Mouse (Mus musculus): ENCODE results near the gene Porcn. TPM values are rescaled to one million over a fixed set of nuclear protein-coding genes. Genes with fewer than 3 reads are reported as not detected.

Porcn gene
- polyA plus RNA-seq, 1 experiment from 2014 or later: 14.4 TPM

- no peak overlapping the region for H3K9ac ChIP-seq (ENCODE audit: low read length)
- no peak for ATAC-seq (ENCODE audit: low read depth)
- H3K9me3 ChIP-seq (ENCODE audit: control insufficient read depth, low read length): no peaks in the 10 kb centered on the region
- H3K36me3 ChIP-seq (ENCODE audit: control insufficient read depth, insufficient read depth, low read length): no peaks in the 10 kb centered on the region
- no peak overlapping the region for H3K4me3 ChIP-seq (ENCODE audit: low read length)
- H3K4me1 ChIP-seq (replicated peaks; ENCODE audit: control insufficient read depth, insufficient read depth, low read length): no peaks in the 10 kb centered on the region
- no peak overlapping the region for H3K4me2 ChIP-seq (ENCODE audit: low read depth, low read length)
- no peaks in the 10 kb centered on the region for H3K27me3 ChIP-seq (ENCODE audit: control insufficient read depth, insufficient read depth, low read depth, low read length)
- WGBS: 90% methylated on average over 4 of the region's 4 CpGs
- no peak overlapping the region for H3K27ac ChIP-seq (ENCODE audit: low read length)
Observed at GRCm38 (mm10) chrX:8164471-8164870, 41.9 kb downstream of the Porcn start.

GRCm38 (mm10) chrX:8163076-8163475 lies 43.2 kb downstream of the Porcn start:
- Histone ChIP-seq H3K9me3 (ENCODE audit: control insufficient read depth, low read length) (no peaks in the 10 kb centered on the region), H3K27ac (ENCODE audit: low read length) (no peak overlapping the region), H3K27me3 (ENCODE audit: control insufficient read depth, insufficient read depth, low read depth, low read length) (no peaks in the 10 kb centered on the region), H3K9ac (ENCODE audit: low read length) (no peak overlapping the region), H3K4me2 (ENCODE audit: low read depth, low read length) (no peak overlapping the region), H3K4me1 (replicated peaks; ENCODE audit: control insufficient read depth, insufficient read depth, low read length) (no peaks in the 10 kb centered on the region), H3K36me3 (ENCODE audit: control insufficient read depth, insufficient read depth, low read length) (no peaks in the 10 kb centered on the region), H3K4me3 (ENCODE audit: low read length) (no peak overlapping the region)
- no peak for ATAC-seq (ENCODE audit: low read depth)
- 67% methylated on average over 5 of the region's 5 CpGs for WGBS

- ATAC-seq (ENCODE audit: low read depth): peak; percentile 97
- Histone ChIP-seq H3K36me3 (ENCODE audit: control insufficient read depth, insufficient read depth, low read length) (peaks cover 12% of the 10 kb centered on the region), H3K27me3 (ENCODE audit: control insufficient read depth, insufficient read depth, low read depth, low read length) (no peaks in the 10 kb centered on the region), H3K9ac (ENCODE audit: low read length) (peak within 1 kb of the TSS; percentile 72), H3K9me3 (ENCODE audit: control insufficient read depth, low read length) (no peaks in the 10 kb centered on the region), H3K4me2 (ENCODE audit: low read depth, low read length) (peak within 1 kb of the TSS; percentile 79), H3K27ac (ENCODE audit: low read length) (peak within 1 kb of the TSS; percentile 94), H3K4me1 (replicated peaks; ENCODE audit: control insufficient read depth, insufficient read depth, low read length) (peaks cover 6% of the 10 kb centered on the region; the same call in 1 of the 2 replicates), H3K4me3 (ENCODE audit: low read length) (peak within 1 kb of the TSS; percentile 58)
- 19% methylated on average over 57 of the region's 65 CpGs for WGBS
Observed at GRCm38 (mm10) chrX:8145153-8145991, 61.0 kb downstream of the Porcn start, which contains the start of gene Rbm3. TSS of gene Rbm3 (minus strand) at chrX:8145880.

Other genes starting within 250 kb of the Porcn start
- gene Gata1, start 228.5 kb downstream of the Porcn start, polyA plus RNA-seq (2015; fragmentation: Nextera tagmentation; extraction: Ambion mirVana): 1.1 and 2.8 TPM in 2 replicates
- gene Glod5, start 188.0 kb downstream of the Porcn start, polyA plus RNA-seq (2015; fragmentation: Nextera tagmentation; extraction: Ambion mirVana): not detected in 2 replicates
- gene Suv39h1, start 131.8 kb downstream of the Porcn start, polyA plus RNA-seq (2015; fragmentation: Nextera tagmentation; extraction: Ambion mirVana): 56.0 and 63.6 TPM in 2 replicates
- 0.70 and 0.79 TPM in 2 replicates for gene Was, start 116.0 kb downstream of the Porcn start, polyA plus RNA-seq (2015; fragmentation: Nextera tagmentation; extraction: Ambion mirVana)
- 25.4 and 26.0 TPM in 2 replicates for gene Wdr13, start 73.6 kb downstream of the Porcn start, polyA plus RNA-seq (2015; fragmentation: Nextera tagmentation; extraction: Ambion mirVana)
- gene Rbm3, start 60.6 kb downstream of the Porcn start, polyA plus RNA-seq (2015; fragmentation: Nextera tagmentation; extraction: Ambion mirVana): 464 and 486 TPM in 2 replicates
- 13.0 and 14.2 TPM in 2 replicates for gene Tbc1d25, start 30.3 kb downstream of the Porcn start, polyA plus RNA-seq (2015; fragmentation: Nextera tagmentation; extraction: Ambion mirVana)
- 40.8 and 41.9 TPM in 2 replicates for gene Ebp, start 13.0 kb downstream of the Porcn start, polyA plus RNA-seq (2015; fragmentation: Nextera tagmentation; extraction: Ambion mirVana)
- 48.9 and 53.2 TPM in 2 replicates for gene Ftsj1, start 45.9 kb upstream of the Porcn start, polyA plus RNA-seq (2015; fragmentation: Nextera tagmentation; extraction: Ambion mirVana)
- gene Slc38a5, start 64.6 kb upstream of the Porcn start, polyA plus RNA-seq (2015; fragmentation: Nextera tagmentation; extraction: Ambion mirVana): 101 and 104 TPM in 2 replicates
- not detected in 2 replicates for gene Ssxb10, start 120.9 kb upstream of the Porcn start, polyA plus RNA-seq (2015; fragmentation: Nextera tagmentation; extraction: Ambion mirVana)
- not detected in 2 replicates for gene Ssxb9, start 160.5 kb upstream of the Porcn start, polyA plus RNA-seq (2015; fragmentation: Nextera tagmentation; extraction: Ambion mirVana)
- gene Ssxb1, start 206.8 kb upstream of the Porcn start, polyA plus RNA-seq (2015; fragmentation: Nextera tagmentation; extraction: Ambion mirVana): not detected in 2 replicates